Mouse (Mus musculus) left cerebral cortex, adult 2 months (tissue): ENCODE results near the gene Gnaq. TPM values are rescaled to one million over a fixed set of nuclear protein-coding genes. Genes with fewer than 3 reads are reported as not detected.

Experiments
- DNase-seq, 2 experiments: peaks; one replicate each; pipeline ENCODE4 v3.0.0; 2021 to 2022; ENCODE audit warnings: low spot score in 2 of 2, mixed read lengths in 1 of 2; ENCODE audit errors: extremely low spot score in 1 of 2
- H3K27ac ChIP-seq: fragments of 200-600 bp; 2 replicates; pipeline ENCODE4 v1.8.1; 2022
- H3K4me3 ChIP-seq: fragments of 200-600 bp; 2 replicates; pipeline ENCODE4 v1.8.1; 2022
- CTCF ChIP-seq: fragments of 200-600 bp; IDR thresholded peaks from 2 replicates; pipeline ENCODE4 v1.8.1; 2022; ENCODE audit warnings: antibody characterized with exemption, mild to moderate bottlenecking, moderate library complexity
- intact Hi-C: fragments of 180-260 bp; cut with DNase I; formaldehyde crosslinking; loops from one replicate; pipeline ENCODE4 v1.15.1; 2025
- total RNA-seq, 2 experiments: library from RNA; stranded (reverse); gene quantifications; 2 replicates each; pipeline ENCODE4 v1.2.3; 2021

Gene Gnaq
- total RNA-seq, 2 experiments from 2014 or later = 164 to 172 TPM

DNA sequence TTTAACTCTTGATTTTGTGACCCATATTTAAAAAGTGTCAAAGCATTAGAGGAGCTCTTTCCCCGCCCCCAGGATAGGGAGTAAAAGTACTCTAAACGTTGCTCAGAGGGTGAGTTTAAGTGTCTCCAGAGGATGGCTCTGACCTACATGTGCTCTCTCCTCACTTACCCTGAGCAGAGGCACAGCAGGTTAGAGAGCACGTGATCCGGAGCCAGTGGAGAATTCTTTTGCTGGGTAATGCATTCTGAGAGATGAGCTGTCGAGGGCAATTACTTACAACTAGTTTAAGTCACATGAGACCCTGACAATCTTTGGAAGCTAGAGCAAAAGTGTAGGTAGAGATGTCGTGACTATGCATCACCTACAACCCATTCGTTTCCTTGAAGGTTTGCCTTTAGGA, 168.7 kb downstream of the Gnaq start:
- no peak for DNase-seq
- Histone ChIP-seq H3K27ac (no peak overlapping the region), H3K4me3 (no peak overlapping the region)
- TF ChIP-seq CTCF = no peak
- intact Hi-C loops = no loop called here

DNA sequence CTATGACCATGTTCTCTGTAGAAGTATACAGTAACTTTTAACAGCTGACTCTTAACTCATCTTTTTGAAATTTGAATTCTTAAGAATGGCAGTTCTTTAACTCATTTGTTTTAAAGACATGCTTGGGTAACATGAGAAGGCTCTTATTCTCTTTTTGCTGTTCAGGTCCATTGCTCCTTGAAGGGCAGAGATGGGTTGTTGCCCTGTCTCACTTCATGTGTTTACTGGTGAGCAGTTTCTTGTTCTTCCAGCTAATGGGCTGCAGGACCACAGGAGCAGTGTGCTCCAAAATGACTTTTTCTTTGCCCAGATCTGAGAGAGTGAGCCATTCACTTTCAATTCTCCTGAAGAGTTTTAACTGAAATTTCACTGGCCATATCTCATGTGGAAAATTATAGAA, 176.4 kb downstream of the Gnaq start:
- no peak overlapping the region for H3K27ac ChIP-seq
- intact Hi-C loops = no loop called here
- no peak overlapping the region for H3K4me3 ChIP-seq
- no peak for TF ChIP-seq CTCF
- no peak for DNase-seq

DNA sequence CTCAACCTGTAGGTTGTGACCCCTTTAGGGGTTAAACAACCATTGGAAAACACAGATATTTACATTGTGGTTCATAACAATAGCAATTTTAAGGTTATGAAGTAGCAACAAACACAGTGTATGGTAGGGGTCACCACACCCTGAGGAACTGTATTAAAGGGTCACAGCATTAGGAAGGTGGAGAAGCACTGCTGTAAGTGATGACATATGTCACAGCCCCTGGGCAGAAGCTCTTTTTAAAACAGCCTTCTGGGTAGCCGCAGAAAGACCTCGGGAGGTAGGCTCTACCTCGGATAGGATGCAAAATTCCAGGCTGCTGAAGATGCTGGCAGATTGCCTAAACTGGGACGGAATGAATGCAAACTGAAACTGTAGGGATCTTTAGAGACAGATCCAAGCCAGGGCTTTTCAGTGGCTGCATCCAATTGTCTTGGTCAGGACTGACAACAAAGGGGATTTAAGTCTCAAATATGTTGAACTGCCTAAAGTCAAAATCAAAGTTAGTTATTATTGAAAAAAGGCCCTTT, 181.7 kb downstream of the Gnaq start:
- no peak for TF ChIP-seq CTCF
- intact Hi-C loops = no loop called here
- H3K4me3 ChIP-seq = no peak overlapping the region
- H3K27ac ChIP-seq = no peak overlapping the region
- no peak for DNase-seq

DNA sequence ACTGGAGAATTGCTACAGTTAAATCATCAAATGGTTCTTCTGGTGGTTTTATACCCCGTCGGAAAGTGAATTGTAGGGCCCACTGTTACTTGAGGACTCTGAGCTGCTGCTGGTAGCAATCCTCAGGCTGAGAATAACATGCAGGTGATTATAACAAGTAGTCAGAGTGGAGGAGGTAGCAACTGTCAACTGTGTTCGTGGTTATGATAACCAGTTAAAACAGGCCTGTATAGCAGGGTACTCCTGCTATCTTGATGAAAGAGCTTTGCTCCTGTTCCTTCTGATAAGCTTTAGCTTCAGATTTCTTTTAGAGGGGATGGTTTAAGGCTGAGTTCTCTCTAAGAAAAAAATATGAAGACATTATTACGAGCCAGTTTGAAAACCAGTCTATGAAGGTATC, 182.9 kb downstream of the Gnaq start:
- no peak for DNase-seq
- TF ChIP-seq CTCF = no peak
- intact Hi-C loops = no loop called here
- Histone ChIP-seq H3K27ac (no peak overlapping the region), H3K4me3 (no peak overlapping the region)

DNA sequence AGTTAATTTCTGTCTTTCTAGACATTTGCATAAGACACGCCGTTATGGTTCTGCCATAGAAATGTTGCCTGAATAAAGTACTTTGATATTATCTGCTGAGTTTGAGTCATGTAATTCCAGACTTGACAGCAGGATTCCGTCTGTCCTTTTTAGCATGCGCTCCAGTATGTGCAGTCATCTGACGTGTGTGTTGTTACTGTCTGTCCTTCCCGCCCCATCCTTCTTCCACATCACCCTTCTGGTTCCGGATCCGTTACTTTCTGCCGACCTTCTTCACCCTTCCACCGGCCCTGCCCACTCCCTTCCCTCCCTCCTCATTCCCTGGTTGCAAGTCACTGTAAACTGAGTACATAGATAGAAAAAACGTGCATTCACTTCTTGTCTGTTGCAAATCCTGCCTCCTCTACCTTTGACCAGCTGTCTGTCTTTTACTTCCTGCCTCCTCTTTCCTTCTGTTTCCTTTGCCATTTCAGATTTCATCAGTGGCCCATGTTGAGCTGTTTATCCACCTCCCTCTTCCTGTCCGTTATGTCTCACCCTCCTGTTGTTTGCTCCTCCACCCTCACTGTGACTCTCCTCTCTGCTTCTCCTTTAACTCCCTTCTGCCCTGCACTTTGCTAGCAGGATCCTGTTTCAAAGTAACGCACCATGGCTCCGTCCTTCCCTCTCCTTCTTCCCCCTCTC, 185.6 kb downstream of the Gnaq start:
- no peak overlapping the region for H3K4me3 ChIP-seq
- DNase-seq = no peak
- intact Hi-C loops = no loop called here
- TF ChIP-seq CTCF = no peak
- no peak overlapping the region for H3K27ac ChIP-seq

DNA sequence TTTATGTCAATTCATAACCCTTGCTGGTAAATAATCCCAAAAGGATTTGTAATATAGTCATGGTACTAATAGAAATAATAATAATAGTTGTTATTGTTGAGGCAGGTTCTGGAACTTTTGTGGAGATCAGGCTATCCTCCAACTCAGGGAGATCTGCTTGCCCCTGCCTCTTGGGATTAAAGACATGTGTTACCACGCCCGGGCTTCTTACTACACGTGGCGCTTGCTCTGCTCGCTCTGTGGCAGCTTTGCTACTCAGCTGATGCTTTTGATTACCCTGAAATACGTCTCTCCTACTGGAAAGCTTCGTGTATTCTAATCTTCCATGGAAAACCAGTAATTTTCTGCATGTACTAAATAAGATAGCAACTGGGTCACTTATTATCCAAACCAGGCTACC, 187.4 kb downstream of the Gnaq start:
- no peak overlapping the region for H3K27ac ChIP-seq
- TF ChIP-seq CTCF = no peak
- no peak overlapping the region for H3K4me3 ChIP-seq
- intact Hi-C loops = no loop called here
- DNase-seq = no peak

DNA sequence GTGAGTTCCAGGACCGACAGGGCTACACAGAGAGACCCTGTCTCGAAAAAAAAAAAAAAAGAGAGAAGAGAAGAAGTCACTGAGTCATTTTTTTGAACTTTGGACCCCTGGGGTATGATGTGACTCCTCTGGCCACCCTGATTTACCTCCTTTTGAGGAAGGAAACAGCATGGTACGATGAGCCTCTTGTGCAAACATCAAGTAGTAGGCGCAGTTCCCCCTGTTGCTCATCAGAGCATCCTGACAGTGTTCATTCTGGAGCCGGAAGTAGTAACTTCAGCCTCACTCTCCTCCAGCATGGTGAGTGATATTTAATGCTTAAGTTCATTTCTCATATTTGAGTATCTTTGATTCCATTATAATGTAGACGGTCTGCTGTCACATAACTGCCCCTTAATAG, 190.4 kb downstream of the Gnaq start:
- no peak for DNase-seq
- H3K27ac ChIP-seq = no peak overlapping the region
- TF ChIP-seq CTCF = no peak
- H3K4me3 ChIP-seq = no peak overlapping the region
- intact Hi-C loops = no loop called here

DNA sequence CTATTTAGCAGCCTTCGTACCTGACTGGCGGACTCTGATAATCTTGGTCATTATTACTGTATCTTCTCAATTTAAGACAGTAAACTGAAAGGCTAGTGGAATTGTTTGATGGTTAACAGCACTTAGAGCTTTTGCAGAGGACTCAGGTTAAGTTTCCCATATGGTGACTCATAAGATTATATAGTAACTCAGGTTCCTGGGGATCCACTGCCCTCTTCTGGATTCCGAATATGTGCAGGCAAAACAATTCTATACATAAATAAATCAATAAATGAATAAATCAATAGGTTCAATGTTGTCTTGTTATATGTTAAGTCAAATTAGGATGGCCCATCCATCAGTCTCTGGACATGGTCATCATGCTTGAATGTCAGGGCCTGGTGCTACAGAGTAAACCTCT, 191.6 kb downstream of the Gnaq start:
- TF ChIP-seq CTCF = peak; percentile 29
- H3K27ac ChIP-seq = no peak overlapping the region
- DNase-seq = no peak
- no peak overlapping the region for H3K4me3 ChIP-seq
- intact Hi-C loops = no loop called here

DNA sequence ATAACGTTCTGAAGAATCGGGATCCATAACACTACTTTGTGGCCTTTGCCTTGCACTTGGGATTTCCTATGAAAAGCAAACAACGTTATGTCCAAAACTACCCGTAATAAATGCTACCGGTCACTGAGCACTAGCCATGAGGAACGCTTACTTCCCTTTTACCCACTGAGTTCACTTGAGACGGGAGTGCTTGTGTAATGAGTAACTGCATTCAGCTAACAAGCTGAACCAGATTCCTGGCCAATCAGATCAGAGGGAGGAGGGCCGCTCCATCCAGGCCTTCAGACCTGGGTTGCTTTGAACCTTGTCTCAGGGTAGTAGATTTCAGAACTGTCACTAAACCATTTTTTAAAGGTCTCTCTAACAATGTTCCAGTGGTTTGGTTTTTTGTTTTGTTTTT, 193.3 kb downstream of the Gnaq start:
- intact Hi-C loops = no loop called here
- H3K4me3 ChIP-seq = no peak overlapping the region
- DNase-seq = no peak
- H3K27ac ChIP-seq = no peak overlapping the region
- no peak for TF ChIP-seq CTCF

DNA sequence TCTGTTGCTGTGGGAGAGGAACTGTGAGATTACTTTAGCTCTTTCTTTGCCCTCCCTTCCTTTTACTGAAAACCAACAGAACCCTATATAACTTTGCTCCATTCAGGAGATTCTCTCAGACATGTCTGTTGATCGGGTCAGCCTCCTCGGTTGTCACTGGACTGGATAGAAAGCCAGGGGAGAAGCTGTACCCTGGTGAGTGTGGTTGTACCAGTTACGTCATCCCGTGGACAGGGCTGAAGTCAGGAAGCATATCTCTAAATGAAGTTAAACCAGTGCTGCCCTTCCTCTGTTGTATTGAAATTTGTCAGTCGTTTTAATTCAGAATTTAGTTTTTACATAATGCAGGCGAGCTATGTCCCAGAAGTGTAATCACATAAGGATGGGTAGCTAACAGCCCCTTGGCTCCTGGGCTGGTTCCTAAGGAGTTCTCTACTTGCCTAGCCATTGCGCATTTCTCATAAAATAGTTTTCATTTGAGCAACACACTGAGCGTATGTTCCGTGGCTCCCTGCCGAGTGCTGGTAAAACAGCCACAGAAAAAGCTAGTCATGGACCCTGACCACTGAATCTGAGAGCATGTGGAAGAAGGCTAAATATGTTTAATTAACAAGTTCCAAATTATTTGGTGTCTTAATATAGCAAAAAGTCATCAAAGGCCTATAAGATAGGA, 194.9 kb downstream of the Gnaq start:
- TF ChIP-seq CTCF = no peak
- Histone ChIP-seq H3K4me3 (no peak overlapping the region), H3K27ac (peak overlapping the region; percentile 5; the same call in 1 of the 2 replicates)
- intact Hi-C loops = no loop called here
- DNase-seq = no peak

DNA sequence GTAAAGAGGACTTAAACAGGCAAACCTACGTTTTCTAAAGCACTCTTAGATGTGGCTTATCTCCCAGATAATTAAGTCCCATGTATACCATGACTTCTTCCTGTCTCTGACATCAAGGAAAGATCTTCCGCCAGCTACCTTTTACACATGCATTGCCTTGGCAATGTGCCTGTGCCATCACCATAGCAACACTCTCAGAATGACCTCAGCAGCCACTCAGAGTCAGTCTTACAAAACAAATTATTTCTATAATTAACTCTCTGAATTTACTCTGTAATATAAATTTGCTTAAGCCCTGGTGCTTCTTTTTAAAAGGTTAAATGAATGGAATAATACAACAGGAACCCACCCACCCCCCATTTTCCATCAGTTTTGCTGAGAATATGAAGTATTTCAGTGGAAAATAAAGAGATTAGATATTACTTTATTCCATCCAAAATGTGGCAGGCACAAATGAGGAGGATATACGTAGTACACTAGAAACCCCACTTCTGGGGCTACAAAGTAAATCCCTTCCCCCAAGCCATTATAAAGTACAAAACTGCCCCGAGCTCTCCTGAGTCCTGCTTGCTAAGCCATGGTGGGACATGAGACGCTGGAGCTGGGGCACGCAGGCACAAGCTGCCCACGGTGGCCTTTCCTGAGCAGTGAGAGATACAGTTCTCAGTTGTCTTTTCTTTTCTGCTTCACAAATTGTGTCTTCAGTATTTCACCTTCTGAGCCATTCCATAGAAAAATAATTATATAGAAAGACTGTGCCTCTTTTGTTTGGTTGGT, 195.6 kb downstream of the Gnaq start:
- H3K4me3 ChIP-seq = no peak overlapping the region
- peak; percentile 56 to 58 for DNase-seq
- peak overlapping the region; percentile 41; the same call in 1 of the 2 replicates for H3K27ac ChIP-seq
- intact Hi-C loops = no loop called here
- no peak for TF ChIP-seq CTCF

DNA sequence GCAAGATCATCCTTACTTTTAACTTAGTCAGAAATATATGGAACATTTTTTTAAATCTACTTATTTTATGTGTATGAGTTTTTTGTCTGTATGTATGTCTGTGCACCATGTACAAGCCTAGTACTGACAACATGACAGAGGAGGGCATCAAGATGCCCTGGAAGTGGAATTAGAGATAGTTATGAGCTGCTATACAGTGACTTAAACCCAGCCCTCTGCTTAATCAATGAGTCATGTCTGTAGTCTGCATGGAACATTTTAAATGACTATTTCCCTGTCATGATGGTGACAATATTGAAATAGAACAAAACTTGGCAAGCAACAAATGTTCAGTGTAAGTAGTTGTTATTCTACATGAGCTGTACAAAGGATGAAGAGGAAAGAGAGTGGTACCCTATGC, 196.4 kb downstream of the Gnaq start:
- intact Hi-C loops = no loop called here

More for the DNA sequence above, 196.4 kb downstream of the Gnaq start:
- no peak for DNase-seq
- TF ChIP-seq CTCF = no peak
- Histone ChIP-seq H3K4me3 (no peak overlapping the region), H3K27ac (no peak overlapping the region)
